8 mouse cellular contexts compared by ENCODE assay signal in genomic region chr1:98047284-98048217, GRCm38 (mm10). TPM values are rescaled to one million over a fixed set of nuclear protein-coding genes. Genes with fewer than 3 reads are reported as not detected.
DNase-seq lines count a peak whose midpoint lies in the region.

No protein-coding gene starts in this region.

- peak; percentile 38 for DNase-seq in layer of hippocampus, adult 11-12 months (ENCODE audit: low spot score)
- DNase-seq in layer of hippocampus, adult 9-10 months (ENCODE audit: low spot score): no peak
- DNase-seq in frontal cortex, postnatal 14 days (ENCODE audit: low spot score in 2 of 2): peak; percentile 44 to 55
- DNase-seq in left cerebral cortex, postnatal 25 days (ENCODE audit: low spot score in 2 of 2): peak; percentile 54 to 89
- DNase-seq in right cerebral cortex, postnatal 14 days: peak; percentile 17
- DNase-seq in urinary bladder, postnatal 14 days (ENCODE audit: low spot score): no peak
- DNase-seq in adrenal gland, postnatal 36 days: no peak
- no peak for DNase-seq in gastrocnemius, adult 8-10 months (ENCODE audit: low spot score in 2 of 2)

- intact Hi-C loops in left cerebral cortex, postnatal 25 days (cut with DNase I): no loop called here

RNA-seq across cellular contexts. Expression of gene Pam, which starts 47.9 kb away (rescaled TPM):
- 100 to 1,000 TPM; 239 to 271 TPM for total RNA-seq in left cerebral cortex, postnatal 25 days (2021)
- total RNA-seq in adrenal gland, postnatal 36 days (2021): 100 to 1,000 TPM; 379 to 391 TPM
- total RNA-seq in gastrocnemius, adult 8-10 months (2022): 10 to 100 TPM; 19.6 to 32.4 (median 23.9) TPM

Comparison
In these comparisons a context has a peak if more than half of its experiments do, and no peak if none do; other contexts are left out.
1. DNase-seq: peak in layer of hippocampus, adult 11-12 months (single experiment), frontal cortex, postnatal 14 days (2 of 2), left cerebral cortex, postnatal 25 days (2 of 2) and right cerebral cortex, postnatal 14 days (single experiment); none in layer of hippocampus, adult 9-10 months (single experiment), urinary bladder, postnatal 14 days (single experiment), adrenal gland, postnatal 36 days (0 of 2) and gastrocnemius, adult 8-10 months (0 of 2).
2. RNA of gene Pam, which starts 47.9 kb away (total RNA-seq): 379 to 391 TPM in adrenal gland, postnatal 36 days and 239 to 271 TPM in left cerebral cortex, postnatal 25 days; 19.6 to 32.4 TPM in gastrocnemius, adult 8-10 months; every median in the first group is over 4 times any median in the second.